Mouse (Mus musculus): ENCODE measurements around the gene Exoc4.

The Exoc4 gene

GRCm38 (mm10) chr6:33484568-33484967, 235.7 kb downstream of the Exoc4 start:
- no peak for DNase-seq

DNA sequence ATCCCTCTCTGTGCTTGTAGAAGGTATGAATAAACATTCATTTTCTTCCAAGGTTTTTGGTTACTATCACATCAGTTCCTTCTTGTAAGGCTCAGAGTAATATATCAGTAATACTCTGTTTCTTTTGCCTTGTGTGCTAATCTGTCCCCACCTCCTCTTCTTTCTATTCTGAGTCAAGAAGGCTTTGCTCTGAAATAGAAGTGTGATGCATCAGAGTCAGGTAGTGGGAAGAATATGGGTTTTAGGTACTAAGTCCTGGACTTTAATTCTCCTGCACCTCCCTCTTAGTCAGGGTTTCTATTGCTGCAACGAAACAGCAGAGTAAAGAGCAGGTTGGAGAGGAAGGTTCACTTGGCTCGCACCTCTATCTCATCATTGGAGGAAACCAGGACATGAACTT, 240.9 kb downstream of the Exoc4 start:
- DNase-seq: no peak

DNA sequence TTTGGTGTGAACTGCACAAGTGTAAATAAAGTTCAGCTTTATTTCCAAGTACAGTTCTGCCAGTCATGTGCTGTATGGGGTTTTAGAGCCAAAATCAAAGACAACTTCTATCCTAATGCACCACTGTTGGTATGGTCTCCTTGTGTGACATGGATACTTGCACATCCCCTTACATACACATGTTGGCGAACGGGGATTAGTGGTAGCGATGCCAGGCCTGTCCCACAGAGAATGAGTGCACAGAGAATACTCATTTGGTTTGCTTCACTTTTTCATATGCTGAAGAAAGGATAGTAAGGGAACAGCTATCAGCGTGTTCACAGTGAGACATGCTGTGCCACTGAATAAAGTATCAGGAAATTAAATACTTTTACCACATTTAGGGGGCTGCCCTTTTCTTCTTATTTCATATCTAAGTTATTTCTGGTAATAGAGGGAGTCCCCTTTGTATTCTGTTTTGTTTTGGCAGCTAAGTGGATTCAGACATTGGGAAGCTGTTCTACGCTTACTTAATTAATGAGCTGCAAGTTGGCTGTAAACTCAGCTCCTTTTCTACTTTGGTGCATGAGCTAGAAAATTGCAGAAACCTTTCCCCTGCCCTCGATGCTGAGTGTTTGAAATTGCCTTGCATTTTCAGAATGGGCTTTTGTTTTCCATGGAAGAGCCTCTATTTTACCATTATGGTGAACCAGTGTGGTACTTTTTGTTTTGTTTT, 247.4 kb downstream of the Exoc4 start:
- no peak for DNase-seq

GRCm38 (mm10) chr6:33497348-33497747, 248.5 kb downstream of the Exoc4 start:
- DNase-seq: no peak

- no peak for DNase-seq
Observed at GRCm38 (mm10) chr6:33502388-33502787, 253.5 kb downstream of the Exoc4 start.

DNA sequence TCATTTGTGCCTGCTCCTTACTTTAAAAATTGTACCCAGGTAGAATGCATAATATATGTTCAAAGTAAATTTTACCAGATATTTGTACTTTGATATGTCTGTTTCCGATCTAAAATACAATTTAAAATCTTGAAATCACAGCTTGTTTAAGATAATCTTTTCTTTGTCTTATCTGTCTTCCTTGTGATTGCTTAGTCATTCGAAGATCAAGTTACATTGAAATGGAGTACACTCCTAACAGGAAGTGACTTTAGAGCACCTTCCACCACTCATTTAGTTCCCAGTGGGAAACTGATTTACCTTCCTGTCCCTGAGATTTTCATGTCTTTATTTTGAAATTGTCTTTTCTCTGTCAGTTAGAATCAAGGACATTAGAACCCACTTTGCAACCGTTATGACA, 254.5 kb downstream of the Exoc4 start:
- no peak for DNase-seq

DNA sequence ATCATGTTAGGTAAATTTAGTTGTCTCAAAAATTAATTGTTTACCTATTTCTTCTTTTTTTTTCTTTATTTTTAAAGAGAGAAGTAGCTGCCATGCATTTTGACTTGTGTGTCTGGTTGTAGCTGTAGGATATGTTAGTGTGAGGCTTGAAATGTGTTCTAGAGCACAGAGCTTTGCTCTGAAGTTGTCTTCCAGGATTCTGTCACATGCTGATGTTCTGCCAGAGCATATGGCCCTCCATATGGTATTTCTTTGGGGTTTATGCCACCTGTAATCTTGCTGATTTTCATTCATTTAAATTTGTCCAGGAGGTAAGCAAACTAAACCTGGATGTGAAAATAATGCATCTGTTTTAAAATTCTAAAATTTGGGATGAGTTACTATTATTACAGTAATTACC, 258.2 kb downstream of the Exoc4 start:
- no peak for DNase-seq

DNA sequence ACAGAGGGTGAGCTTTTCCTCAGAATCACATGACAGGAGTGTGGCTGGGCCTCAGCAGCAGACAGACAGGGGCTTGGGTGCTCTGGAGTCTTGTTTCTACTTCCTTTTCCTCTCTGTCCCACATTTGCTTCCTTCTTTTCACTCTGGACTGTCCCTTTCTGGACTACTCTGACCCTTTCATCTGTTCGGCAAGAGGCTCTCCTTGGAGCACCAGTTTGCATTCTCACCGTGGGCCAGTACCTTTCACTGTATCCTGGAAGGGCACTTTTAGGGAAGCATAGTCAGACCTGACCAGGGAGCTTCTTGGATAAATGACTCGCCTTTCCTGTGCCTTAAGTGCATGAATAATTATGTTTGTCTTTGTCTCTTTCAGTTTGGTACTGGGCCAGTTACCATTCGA, 266.5 kb downstream of the Exoc4 start:
- no peak for DNase-seq

GRCm38 (mm10) chr6:33516798-33517197, 267.9 kb downstream of the Exoc4 start:
- DNase-seq: no peak

GRCm38 (mm10) chr6:33517890-33518410, 269.1 kb downstream of the Exoc4 start:
- no peak for DNase-seq

GRCm38 (mm10) chr6:33525695-33526366, 276.9 kb downstream of the Exoc4 start:
- no peak for DNase-seq

DNA sequence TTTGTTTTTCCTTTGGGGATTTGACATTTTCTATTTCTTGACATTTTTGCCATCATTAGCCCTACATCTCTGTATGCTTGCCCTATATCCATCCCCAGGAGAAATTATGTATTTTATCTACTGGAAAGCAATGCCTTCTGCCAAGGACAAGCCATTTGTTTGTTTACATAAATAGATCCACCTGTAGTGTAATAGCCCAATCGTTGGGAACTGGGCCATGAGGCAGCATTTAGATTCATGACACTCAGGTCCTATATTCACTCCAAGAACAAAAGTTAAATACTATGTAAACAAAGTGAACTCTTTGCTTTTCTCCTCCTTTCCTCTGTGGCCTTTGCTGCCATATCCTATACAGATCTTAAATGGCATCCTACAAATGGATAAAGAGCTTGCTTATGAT, 291.5 kb downstream of the Exoc4 start:
- no peak for DNase-seq

DNA sequence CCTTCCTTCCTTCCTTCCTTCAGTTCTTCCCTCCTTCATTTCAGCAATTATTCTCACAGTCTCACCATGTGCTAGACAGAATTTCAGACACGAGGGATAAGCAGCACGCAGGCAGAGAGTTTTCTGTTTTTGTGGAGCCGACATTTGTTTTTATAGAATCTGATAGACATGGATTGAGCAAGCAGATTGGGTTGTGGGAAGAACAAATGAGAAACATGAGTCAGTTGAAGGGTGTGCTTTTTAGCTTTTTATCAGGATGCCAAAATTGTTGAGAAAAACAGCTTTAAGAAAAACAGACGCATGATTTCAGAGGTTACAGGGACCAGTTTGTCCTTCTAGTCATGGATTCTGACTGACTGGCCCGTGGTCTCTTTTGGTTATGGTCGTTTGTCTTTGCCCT, 293.8 kb downstream of the Exoc4 start:
- no peak for DNase-seq

- DNase-seq: no peak
Observed at GRCm38 (mm10) chr6:33551934-33552333, 303.0 kb downstream of the Exoc4 start.

DNA sequence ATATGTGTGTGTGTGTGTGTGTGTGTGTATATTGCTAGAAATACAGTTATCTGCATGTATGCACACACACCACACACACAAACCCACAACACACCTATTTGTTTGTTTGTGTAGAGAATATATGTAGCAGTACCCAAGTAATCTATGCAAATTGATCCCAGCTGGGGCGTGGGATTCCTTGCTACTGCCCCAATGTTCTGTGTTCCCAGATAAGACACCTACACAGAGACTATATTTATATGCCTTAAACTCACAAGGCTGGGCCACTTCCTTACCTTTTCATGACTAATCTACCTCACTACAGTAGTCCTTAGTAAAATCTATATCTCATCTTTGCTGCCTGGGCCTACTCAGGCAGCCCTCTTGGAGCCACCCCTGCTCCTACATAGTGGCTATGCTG, 312.0 kb downstream of the Exoc4 start:
- no peak for DNase-seq

- no peak for DNase-seq
Observed at GRCm38 (mm10) chr6:33561911-33562310, 313.0 kb downstream of the Exoc4 start.

DNA sequence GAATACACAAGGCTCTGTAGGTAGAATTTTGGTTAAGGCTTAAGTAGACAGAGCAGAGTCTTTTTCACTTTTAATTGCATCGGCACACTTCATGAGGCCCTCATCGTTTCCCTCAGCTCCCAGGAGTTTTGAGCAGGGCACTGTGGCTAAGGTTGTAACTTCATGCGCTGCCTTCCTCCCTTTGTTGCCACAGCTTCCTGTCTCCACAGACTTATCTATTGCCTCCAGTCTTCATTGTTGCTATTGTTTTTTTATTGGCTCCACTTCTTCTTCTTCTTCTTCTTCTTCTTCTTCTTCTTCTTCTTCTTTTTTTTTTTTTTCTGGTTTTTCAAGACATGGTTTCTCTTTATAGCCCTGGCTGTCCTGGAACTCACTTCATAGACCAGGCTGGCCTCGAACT, 327.1 kb downstream of the Exoc4 start:
- no peak for DNase-seq

DNA sequence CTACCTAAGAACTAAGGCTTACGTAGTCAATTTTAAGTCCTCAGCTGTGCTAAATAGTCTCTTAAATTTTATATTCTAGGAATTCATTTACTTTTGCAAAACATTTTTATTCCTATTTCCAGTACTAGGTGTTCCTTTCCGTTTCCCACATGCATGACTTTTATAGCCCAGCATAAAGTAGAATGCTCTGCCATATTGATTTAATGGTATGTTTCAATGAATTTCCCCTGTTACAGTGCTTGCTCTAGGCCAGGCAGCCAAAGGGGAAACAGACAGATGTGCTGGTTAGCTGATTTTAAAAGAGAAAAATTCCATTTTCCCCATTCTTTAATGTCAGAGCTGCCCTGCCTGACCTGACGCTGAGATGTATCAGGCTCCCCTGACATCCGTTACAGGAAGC, 359.6 kb downstream of the Exoc4 start:
- no peak for DNase-seq

DNA sequence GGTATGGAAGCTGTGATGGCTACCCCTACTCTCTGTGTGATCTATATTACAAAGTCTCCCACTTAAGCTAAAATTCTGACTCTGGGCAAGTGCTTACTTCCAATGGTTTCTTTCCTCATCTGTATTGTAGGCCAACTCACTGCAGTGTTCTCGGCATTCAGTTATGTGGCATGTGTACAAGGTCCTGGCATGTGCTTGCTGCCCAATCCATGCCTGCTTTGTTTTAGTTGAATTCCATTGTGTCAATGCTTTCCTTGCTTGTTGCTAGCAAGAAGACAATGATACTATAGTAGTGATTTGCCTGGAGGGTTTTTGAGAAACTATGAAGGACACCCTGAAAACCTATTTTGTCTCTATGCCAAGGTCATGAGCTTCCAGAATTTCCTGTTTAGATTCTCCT, 365.1 kb downstream of the Exoc4 start:
- DNase-seq: no peak

DNA sequence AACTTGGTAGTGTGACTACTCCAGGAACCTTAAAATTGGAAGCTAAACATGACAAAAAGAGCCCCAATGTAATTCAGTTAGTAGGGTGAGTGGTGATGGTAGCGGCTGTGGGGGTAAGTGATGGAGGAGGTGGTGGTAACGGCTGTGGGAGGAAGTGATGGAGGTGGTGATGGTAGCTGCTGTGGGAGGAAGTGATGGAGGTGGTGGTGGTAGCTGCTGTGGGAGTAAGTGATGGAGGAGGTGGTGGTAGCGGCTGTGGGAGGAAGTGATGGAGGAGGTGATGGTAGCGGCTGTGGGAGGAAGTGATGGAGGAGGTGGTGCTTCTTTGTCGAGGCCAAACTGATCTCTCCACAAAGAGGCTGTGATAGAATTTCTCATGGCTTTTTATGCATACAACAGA, 369.7 kb downstream of the Exoc4 start:
- DNase-seq: no peak

- DNase-seq: no peak
Observed at GRCm38 (mm10) chr6:33620701-33621100, 371.8 kb downstream of the Exoc4 start.

GRCm38 (mm10) chr6:33625931-33626330, 377.0 kb downstream of the Exoc4 start:
- no peak for DNase-seq

DNA sequence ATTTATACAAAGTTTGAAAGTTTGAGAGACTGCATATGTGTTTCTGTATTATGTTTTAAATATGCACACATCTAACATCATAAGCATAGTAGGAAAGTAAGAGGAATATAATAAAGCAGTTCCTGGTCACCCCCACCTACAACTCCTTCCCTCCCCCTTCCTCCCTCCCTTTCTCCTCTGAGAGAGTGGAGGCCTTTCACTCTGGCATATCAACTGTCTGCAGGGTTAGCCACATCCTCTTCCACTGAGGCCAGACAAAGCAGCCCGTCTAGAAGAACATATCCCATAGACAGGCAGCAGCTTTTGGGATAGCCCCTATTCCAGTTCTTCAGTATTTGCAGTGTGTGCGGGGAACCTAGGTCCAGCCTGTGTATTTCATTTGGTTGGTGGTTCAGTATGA, 382.2 kb downstream of the Exoc4 start:
- no peak for DNase-seq

DNA sequence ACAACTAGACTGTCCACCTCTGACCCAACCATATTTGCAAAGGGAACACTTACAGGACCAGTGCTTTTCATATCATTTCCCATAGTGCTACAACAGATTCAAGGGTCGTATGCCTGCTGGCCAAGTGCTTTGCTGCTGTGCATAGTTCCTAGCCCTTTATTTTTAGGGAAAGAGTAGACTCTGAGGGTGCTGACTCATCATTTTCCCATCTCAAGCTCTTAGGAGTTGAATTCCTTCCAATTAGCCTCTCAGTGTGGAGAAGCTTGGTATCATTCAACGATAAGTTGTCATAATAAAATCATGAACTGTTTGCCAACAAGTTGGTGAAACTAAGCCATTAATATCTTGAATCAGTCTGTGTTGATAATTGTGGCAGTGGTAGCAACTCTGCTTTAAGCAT, 388.3 kb downstream of the Exoc4 start:
- no peak for DNase-seq

Measured in lung, adult 18-20 months (tissue).